Comparison of ENCODE assay signal across 8 mouse cellular contexts in genomic region chr5:99252203-99253135, GRCm38 (mm10).
DNase-seq lines count a peak whose midpoint lies in the region; ATAC-seq lines count a peak whose summit lies in the region.

No protein-coding gene starts in this region.

- H3K4me3 ChIP-seq in intestine, embryonic 16.5 days (ENCODE audit: low read length) = peak overlapping the region; percentile 71

- H3K9ac ChIP-seq in intestine, embryonic 16.5 days (ENCODE audit: low read depth, low read length) = peak overlapping the region; percentile 86

- H3K4me2 ChIP-seq in intestine, embryonic 16.5 days (ENCODE audit: low read depth, low read length) = peak overlapping the region; percentile 96

- no peaks in the 10 kb centered on the region for H3K36me3 ChIP-seq in intestine, embryonic 16.5 days (ENCODE audit: control insufficient read depth, insufficient read depth, low read length)

- peak overlapping the region; percentile 79 for H3K27ac ChIP-seq in intestine, embryonic 16.5 days (ENCODE audit: low read length)

- H3K27me3 ChIP-seq in intestine, embryonic 16.5 days (replicated peaks; ENCODE audit: control insufficient read depth, insufficient read depth, low read length) = no peaks in the 10 kb centered on the region

- peaks cover 24% of the 10 kb centered on the region for H3K4me1 ChIP-seq in intestine, embryonic 16.5 days (ENCODE audit: control insufficient read depth, insufficient read depth, low read length)

- WGBS in intestine, embryonic 16.5 days = under 1% methylated on average over 75 of the region's 78 CpGs

- intact Hi-C loops in gastrocnemius, postnatal 36 days (cut with DNase I) = loop anchor here (10.0 kb wide), 1 partner anchor 642 kb away; no protein-coding TSS in a partner anchor
- intact Hi-C loops in left cerebral cortex, postnatal 25 days (cut with DNase I) = loop anchor here (1.0 to 5.0 kb wide), 5 partner anchors 34 to 210 kb away; no protein-coding TSS in a partner anchor

- peak; percentile 93 for DNase-seq in adrenal gland, adult 8-10 months
- peak; percentile 79 for DNase-seq in embryo, embryonic 11.5 days (ENCODE audit: low read depth, low spot score)
- peak; percentile 89 to 94 for DNase-seq in gastrocnemius, postnatal 36 days
- DNase-seq in left cerebral cortex, postnatal 25 days (ENCODE audit: low spot score in 2 of 2) = peak; percentile 98
- peak; percentile 92 for DNase-seq in mesoderm, embryonic 11.5 days (ENCODE audit: low read depth, low spot score)
- peak; percentile 99 for DNase-seq in right cerebral cortex, postnatal 25 days
- peak; percentile 95 for DNase-seq in urinary bladder, postnatal 36 days (ENCODE audit: low spot score in 2 of 2)

- no peaks in the 10 kb centered on the region for H3K9me3 ChIP-seq in intestine, embryonic 16.5 days (ENCODE audit: control insufficient read depth, low read length)

- peak; percentile 94 for ATAC-seq in intestine, embryonic 16.5 days

Comparison
In these comparisons a context has a peak if more than half of its experiments do, and no peak if none do; other contexts are left out.
1. Peak in every context shown above with its lines: DNase-seq, ATAC-seq, H3K4me3 ChIP-seq and H3K27ac ChIP-seq.